Mouse (Mus musculus) midbrain, embryonic 11.5 days (tissue): ENCODE measurements around the gene Odc1. TPM values are rescaled to one million over a fixed set of nuclear protein-coding genes. Genes with fewer than 3 reads are reported as not detected.

ENCODE experiments used
- ATAC-seq: fragments of 200-750 bp; cut with Nextera tagmentation; 2 replicates; pipeline ENCODE4 v1.8.0; 2017; ENCODE audit warnings: moderate TSS enrichment, moderate library complexity; ENCODE audit not compliant: low FRiP score
- DNase-seq: peaks from one replicate; pipeline ENCODE4 v3.0.0; 2015; ENCODE audit warnings: low spot score; ENCODE audit errors: missing footprints
- H3K27ac ChIP-seq: fragments of 300-500 bp; sonication (generic); 2 replicates; pipeline ENCODE4 v1.5.1; 2014; ENCODE audit warnings: low read depth, low read length
- H3K27me3 ChIP-seq: fragments of 300-500 bp; sonication (generic); 2 replicates; pipeline ENCODE4 v1.6.1; 2014; ENCODE audit warnings: mild to moderate bottlenecking, low read length, moderate library complexity, mixed read lengths; ENCODE audit not compliant: control insufficient read depth, insufficient read depth
- H3K36me3 ChIP-seq: fragments of 300-500 bp; sonication (generic); 2 replicates; pipeline ENCODE4 v1.6.1; 2014; ENCODE audit warnings: mild to moderate bottlenecking, low read length, moderate library complexity, mixed read lengths; ENCODE audit not compliant: control insufficient read depth, insufficient read depth
- H3K4me1 ChIP-seq: fragments of 300-500 bp; sonication (generic); 2 replicates; pipeline ENCODE4 v1.6.1; 2014; ENCODE audit warnings: low read length; ENCODE audit not compliant: control insufficient read depth, insufficient read depth
- H3K4me2 ChIP-seq: fragments of 300-500 bp; sonication (generic); 2 replicates; pipeline ENCODE4 v1.6.1; 2014; ENCODE audit warnings: mild to moderate bottlenecking, moderate library complexity
- H3K4me3 ChIP-seq: fragments of 300-500 bp; sonication (generic); 2 replicates; pipeline ENCODE4 v1.5.1; 2014; ENCODE audit warnings: low read depth, low read length
- H3K9ac ChIP-seq: fragments of 300-500 bp; sonication (generic); 2 replicates; pipeline ENCODE4 v1.6.1; 2014; ENCODE audit warnings: low read length
- H3K9me3 ChIP-seq: fragments of 300-500 bp; sonication (generic); 2 replicates; pipeline ENCODE4 v1.6.1; 2016; ENCODE audit warnings: low read length; ENCODE audit not compliant: control insufficient read depth
- WGBS: fragments of 180-500 bp; shearing (Covaris S2); extraction: QIAGEN DNeasy Blood & Tissue Kit; methylation state at CpG from one replicate; pipeline ENCODE4 v1.1.7; 2014; 5-methylcytosine and 5-hydroxymethylcytosine counted together
- polyA plus RNA-seq: library from polyadenylated mRNA; unstranded; fragments of >200 nt; fragmentation: Nextera tagmentation; extraction: Ambion mirVana; gene quantifications from 2 replicates; pipeline ENCODE4 v1.2.1, GENCODE M21; 2014

The Odc1 gene
- polyA plus RNA-seq, 1 experiment from 2014 or later: 314 TPM

- Histone ChIP-seq H3K27ac (no peak overlapping the region), H3K4me2 (no peak overlapping the region), H3K27me3 (no peaks in the 10 kb centered on the region), H3K9me3 (no peaks in the 10 kb centered on the region), H3K9ac (no peak overlapping the region), H3K4me3 (no peak overlapping the region), H3K36me3 (peaks cover 10% of the 10 kb centered on the region), H3K4me1 (peaks cover 11% of the 10 kb centered on the region)
- 33% methylated on average over 15 of the region's 15 CpGs for WGBS
- peak; percentile 99 for DNase-seq
- peak; percentile 34 for ATAC-seq
Measured at GRCm38 (mm10) chr12:17554200-17554951, 9.8 kb downstream of the Odc1 start.

- H3K9ac ChIP-seq: peak overlapping the region; percentile 14; the same call in 1 of the 2 replicates
- DNase-seq: peak; percentile 97
- peak overlapping the region; percentile 85 for H3K27ac ChIP-seq
- peaks cover 3% of the 10 kb centered on the region for H3K36me3 ChIP-seq
- H3K4me2 ChIP-seq: peak overlapping the region; percentile 20
- 30% methylated on average over 21 of the region's 21 CpGs for WGBS
- peaks cover 11% of the 10 kb centered on the region for H3K4me1 ChIP-seq
- H3K4me3 ChIP-seq: no peak overlapping the region
- H3K9me3 ChIP-seq: no peaks in the 10 kb centered on the region
- peak; percentile 75 for ATAC-seq
- no peaks in the 10 kb centered on the region for H3K27me3 ChIP-seq
Measured at GRCm38 (mm10) chr12:17556430-17557343, 12.1 kb downstream of the Odc1 start.

- ATAC-seq: peak; percentile 65
- Histone ChIP-seq H3K9ac (peak overlapping the region; percentile 14; the same call in 1 of the 2 replicates), H3K27me3 (no peaks in the 10 kb centered on the region), H3K9me3 (no peaks in the 10 kb centered on the region), H3K36me3 (no peaks in the 10 kb centered on the region), H3K4me2 (peak overlapping the region; percentile 20), H3K27ac (peak overlapping the region; percentile 85), H3K4me3 (no peak overlapping the region), H3K4me1 (peaks cover 11% of the 10 kb centered on the region)
- 6% methylated on average over 7 of the region's 7 CpGs for WGBS
- peak; percentile 94 for DNase-seq
Measured at GRCm38 (mm10) chr12:17557344-17557966, 12.9 kb downstream of the Odc1 start.

- WGBS: 48% methylated on average over 2 of the region's 2 CpGs
- Histone ChIP-seq H3K4me1 (peaks cover 11% of the 10 kb centered on the region), H3K4me3 (no peak overlapping the region), H3K4me2 (no peak overlapping the region), H3K36me3 (no peaks in the 10 kb centered on the region), H3K9ac (no peak overlapping the region), H3K27ac (peak overlapping the region; percentile 85), H3K27me3 (no peaks in the 10 kb centered on the region), H3K9me3 (no peaks in the 10 kb centered on the region)
- peak; percentile 36; the same call in 1 of the 2 replicates for ATAC-seq
- DNase-seq: peak; percentile 89
Measured at GRCm38 (mm10) chr12:17557967-17558345, 13.4 kb downstream of the Odc1 start.

- 90% methylated on average over 1 of the region's 1 CpGs for WGBS
- no peak for DNase-seq
- no peak for ATAC-seq
Measured at GRCm38 (mm10) chr12:17562396-17562795, 17.8 kb downstream of the Odc1 start.

GRCm38 (mm10) chr12:17565393-17566045 lies 20.9 kb downstream of the Odc1 start:
- no peak overlapping the region for H3K4me2 ChIP-seq
- ATAC-seq: no peak
- no peak for DNase-seq
- no peaks in the 10 kb centered on the region for H3K36me3 ChIP-seq
- no peaks in the 10 kb centered on the region for H3K9me3 ChIP-seq
- no peak overlapping the region for H3K27ac ChIP-seq
- H3K27me3 ChIP-seq: no peaks in the 10 kb centered on the region
- no peak overlapping the region for H3K9ac ChIP-seq
- H3K4me3 ChIP-seq: no peak overlapping the region
- 95% methylated on average over 3 of the region's 3 CpGs for WGBS
- H3K4me1 ChIP-seq: no peaks in the 10 kb centered on the region

More at GRCm38 (mm10) chr12:17562396-17562795, 17.8 kb downstream of the Odc1 start:
- H3K36me3 ChIP-seq: no peaks in the 10 kb centered on the region
- no peaks in the 10 kb centered on the region for H3K27me3 ChIP-seq
- no peak overlapping the region for H3K4me3 ChIP-seq
- H3K4me2 ChIP-seq: no peak overlapping the region
- H3K9me3 ChIP-seq: no peaks in the 10 kb centered on the region
- H3K9ac ChIP-seq: no peak overlapping the region
- peaks cover 9% of the 10 kb centered on the region for H3K4me1 ChIP-seq
- H3K27ac ChIP-seq: no peak overlapping the region

- Histone ChIP-seq H3K27ac (no peak overlapping the region), H3K4me3 (no peak overlapping the region), H3K4me2 (no peak overlapping the region), H3K27me3 (no peaks in the 10 kb centered on the region), H3K9me3 (no peaks in the 10 kb centered on the region), H3K36me3 (no peaks in the 10 kb centered on the region), H3K9ac (no peak overlapping the region), H3K4me1 (no peaks in the 10 kb centered on the region)
- DNase-seq (no peak), ATAC-seq (no peak)
- WGBS: 87% methylated on average over 1 of the region's 1 CpGs
Measured at GRCm38 (mm10) chr12:17566046-17566408, 21.4 kb downstream of the Odc1 start.

- WGBS: 91% methylated on average over 10 of the region's 10 CpGs
- no peaks in the 10 kb centered on the region for H3K27me3 ChIP-seq
Measured at GRCm38 (mm10) chr12:17568564-17568963, 24.0 kb downstream of the Odc1 start.

More at GRCm38 (mm10) chr12:17568564-17568963, 24.0 kb downstream of the Odc1 start:
- no peak overlapping the region for H3K9ac ChIP-seq
- no peak for ATAC-seq
- H3K4me3 ChIP-seq: no peak overlapping the region
- no peaks in the 10 kb centered on the region for H3K4me1 ChIP-seq
- no peaks in the 10 kb centered on the region for H3K9me3 ChIP-seq
- H3K36me3 ChIP-seq: no peaks in the 10 kb centered on the region
- no peak overlapping the region for H3K27ac ChIP-seq
- no peak for DNase-seq
- H3K4me2 ChIP-seq: no peak overlapping the region
